Mouse (Mus musculus): ENCODE results near the gene Cnih3. TPM values are rescaled to one million over a fixed set of nuclear protein-coding genes. Genes with fewer than 3 reads are reported as not detected.

The Cnih3 gene
- polyA plus RNA-seq, 1 experiment from 2014 or later, result 0.15 TPM

DNA sequence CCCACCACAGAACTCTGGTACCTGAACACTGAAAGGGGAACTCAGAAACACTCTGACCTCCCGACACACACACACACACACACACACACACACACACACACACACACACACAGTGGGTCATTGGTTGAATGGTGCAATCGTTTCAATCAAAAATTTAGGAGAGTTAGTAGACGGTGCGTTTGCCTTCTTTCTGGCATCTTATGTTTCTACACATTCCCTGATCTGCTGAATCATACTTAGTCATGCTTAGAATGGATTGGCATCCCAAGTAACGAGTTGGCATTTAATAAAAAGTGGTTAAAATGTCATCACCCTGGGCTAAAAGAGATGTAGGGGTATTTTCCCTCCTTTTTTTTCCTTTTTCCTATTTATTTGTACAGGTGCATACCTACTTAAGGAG is 3.3 kb downstream of the Cnih3 start:
- 74% methylated on average over 5 of the region's 5 CpGs for WGBS
- no peak overlapping the region for H3K27ac ChIP-seq

DNA sequence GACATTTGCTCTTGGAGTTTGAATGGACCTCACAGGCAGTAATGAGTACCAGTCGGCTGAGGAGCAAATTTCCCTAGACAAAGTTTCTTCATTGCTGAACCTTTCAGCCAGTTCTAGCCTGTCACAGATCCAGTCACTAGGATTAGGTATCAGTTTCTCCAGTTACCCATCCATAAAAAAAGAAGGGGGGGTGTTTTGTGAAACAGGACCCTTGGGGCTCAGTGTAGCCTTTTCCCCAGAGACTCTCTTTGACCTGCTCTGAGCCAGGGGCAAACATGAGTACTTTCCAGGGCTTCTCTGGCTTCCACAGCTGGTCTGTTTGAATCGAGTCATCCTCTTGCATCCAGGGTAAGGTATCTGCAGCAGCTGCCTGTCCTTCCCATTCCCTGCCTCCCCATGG is 5.4 kb downstream of the Cnih3 start:
- 33% methylated on average over 2 of the region's 2 CpGs for WGBS
- Histone ChIP-seq H3K4me2 (no peak overlapping the region), H3K36me3 (no peaks in the 10 kb centered on the region), H3K27me3 (peaks cover 32% of the 10 kb centered on the region), H3K9ac (no peak overlapping the region), H3K4me3 (no peak overlapping the region), H3K9me3 (no peaks in the 10 kb centered on the region), H3K27ac (no peak overlapping the region), H3K4me1 (peaks cover 9% of the 10 kb centered on the region)
- no peak for ATAC-seq (ENCODE audit: insufficient number of reproducible peaks, low FRiP score, low TSS enrichment, low read depth)

More for the DNA sequence above, 3.3 kb downstream of the Cnih3 start:
- H3K4me2 ChIP-seq, result no peak overlapping the region
- no peaks in the 10 kb centered on the region for H3K9me3 ChIP-seq
- peaks cover 54% of the 10 kb centered on the region for H3K27me3 ChIP-seq
- H3K4me1 ChIP-seq, result peaks cover 20% of the 10 kb centered on the region
- H3K4me3 ChIP-seq, result no peak overlapping the region
- H3K36me3 ChIP-seq, result no peaks in the 10 kb centered on the region
- H3K9ac ChIP-seq, result no peak overlapping the region
- no peak for ATAC-seq (ENCODE audit: insufficient number of reproducible peaks, low FRiP score, low TSS enrichment, low read depth)

DNA sequence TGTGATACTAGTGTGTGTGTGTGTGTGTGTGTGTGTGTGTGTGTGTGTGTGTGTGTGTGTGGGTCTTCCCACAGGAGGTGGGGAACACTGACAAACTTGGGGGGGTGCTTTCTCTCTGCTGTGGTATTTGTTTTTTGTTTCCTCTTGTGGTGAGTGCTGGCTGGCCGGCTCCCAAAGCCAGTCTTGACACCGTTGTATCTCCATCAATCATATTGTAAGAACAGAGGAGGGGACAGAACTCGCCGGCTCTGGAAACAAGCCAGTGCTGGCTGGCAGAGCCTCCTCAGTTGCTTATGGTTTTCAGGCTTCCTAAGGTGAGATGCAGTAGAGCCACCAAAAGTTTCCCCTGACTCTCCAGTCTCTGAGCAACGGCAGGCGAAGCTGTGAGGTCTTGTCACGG is 6.1 kb downstream of the Cnih3 start:
- Histone ChIP-seq H3K9me3 (no peaks in the 10 kb centered on the region), H3K36me3 (no peaks in the 10 kb centered on the region), H3K4me3 (no peak overlapping the region), H3K9ac (no peak overlapping the region), H3K27me3 (peaks cover 25% of the 10 kb centered on the region), H3K27ac (no peak overlapping the region), H3K4me1 (peaks cover 2% of the 10 kb centered on the region), H3K4me2 (no peak overlapping the region)
- 51% methylated on average over 7 of the region's 7 CpGs for WGBS
- no peak for ATAC-seq (ENCODE audit: insufficient number of reproducible peaks, low FRiP score, low TSS enrichment, low read depth)

DNA sequence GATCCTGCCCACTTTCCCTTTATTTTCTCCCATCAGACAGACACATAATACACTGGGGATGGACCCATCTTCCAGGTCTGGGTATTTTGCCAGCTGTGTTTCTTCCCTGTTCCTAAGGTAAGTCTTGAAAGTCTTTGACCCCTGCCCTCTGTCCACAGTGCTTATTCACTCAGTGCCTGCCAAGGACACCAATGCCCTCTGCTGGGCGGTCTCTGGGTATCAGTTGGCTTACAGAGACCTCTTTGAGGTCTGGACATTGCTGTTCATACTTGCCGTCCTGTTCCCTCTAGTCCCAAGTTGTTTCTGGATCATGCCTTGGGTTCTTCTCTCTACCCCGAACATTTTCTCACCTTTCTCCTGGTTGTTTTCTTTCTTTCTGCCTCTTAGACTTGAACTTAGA is 8.3 kb downstream of the Cnih3 start:
- Histone ChIP-seq H3K9me3 (no peaks in the 10 kb centered on the region), H3K4me2 (no peak overlapping the region), H3K4me3 (no peak overlapping the region), H3K4me1 (0 out of 2 replicates have a peak, but pooled peaks cover 3% of the 10 kb centered on the region), H3K9ac (no peak overlapping the region), H3K27me3 (peaks cover 8% of the 10 kb centered on the region), H3K27ac (no peak overlapping the region), H3K36me3 (no peaks in the 10 kb centered on the region)
- WGBS, result 85% methylated on average over 3 of the region's 3 CpGs
- no peak for ATAC-seq (ENCODE audit: insufficient number of reproducible peaks, low FRiP score, low TSS enrichment, low read depth)

DNA sequence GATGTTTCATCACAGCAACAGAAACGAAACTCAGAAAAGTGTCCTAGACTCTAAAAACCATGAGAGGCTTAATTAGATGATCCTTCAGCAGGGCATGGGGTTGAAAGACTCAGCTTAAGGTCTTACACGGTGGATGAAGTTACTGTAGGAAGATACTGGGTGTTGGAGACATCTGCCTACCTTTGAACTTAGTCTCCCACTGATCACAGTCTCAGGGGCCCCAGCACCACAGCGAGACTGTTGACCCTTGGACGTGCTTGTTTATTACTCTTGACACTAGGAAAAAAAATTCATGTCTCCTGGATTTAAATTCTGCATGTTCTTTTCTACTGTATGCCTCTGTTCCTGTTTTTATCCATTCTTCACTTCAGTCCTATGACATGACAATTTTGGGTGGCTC is 11.6 kb downstream of the Cnih3 start:
- H3K36me3 ChIP-seq, result no peaks in the 10 kb centered on the region
- no peak overlapping the region for H3K9ac ChIP-seq
- WGBS, result 76% methylated on average over 4 of the region's 4 CpGs
- H3K27ac ChIP-seq, result no peak overlapping the region
- 0 out of 2 replicates have a peak, but pooled peaks cover 5% of the 10 kb centered on the region for H3K4me1 ChIP-seq
- no peak overlapping the region for H3K4me3 ChIP-seq
- H3K27me3 ChIP-seq, result no peaks in the 10 kb centered on the region
- no peaks in the 10 kb centered on the region for H3K9me3 ChIP-seq
- no peak for ATAC-seq (ENCODE audit: insufficient number of reproducible peaks, low FRiP score, low TSS enrichment, low read depth)
- H3K4me2 ChIP-seq, result no peak overlapping the region

DNA sequence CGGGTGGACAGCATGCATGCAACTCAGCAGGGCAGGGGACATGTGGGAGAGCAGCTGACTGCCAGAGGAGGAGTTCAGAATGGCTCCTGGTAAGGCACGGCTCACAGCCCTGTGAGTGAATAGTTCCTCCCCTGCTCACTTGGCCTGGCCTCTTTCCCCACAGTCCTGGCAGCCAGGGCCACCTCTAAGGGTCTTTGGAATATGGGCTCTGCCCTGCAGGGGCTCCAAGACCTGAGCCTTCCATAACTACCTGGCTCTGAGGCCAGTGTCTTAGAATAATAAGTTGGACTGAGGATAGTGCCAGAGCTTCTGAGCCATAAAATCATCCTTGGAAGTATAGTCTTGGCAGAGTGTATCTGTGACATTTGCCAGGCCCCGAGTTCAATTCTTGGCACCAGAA is 12.9 kb downstream of the Cnih3 start:
- Histone ChIP-seq H3K36me3 (no peaks in the 10 kb centered on the region), H3K9me3 (no peaks in the 10 kb centered on the region), H3K9ac (no peak overlapping the region), H3K4me3 (no peak overlapping the region), H3K4me1 (peaks cover 8% of the 10 kb centered on the region; the same call in 1 of the 2 replicates), H3K4me2 (no peak overlapping the region), H3K27ac (no peak overlapping the region), H3K27me3 (no peaks in the 10 kb centered on the region)
- ATAC-seq (ENCODE audit: insufficient number of reproducible peaks, low FRiP score, low TSS enrichment, low read depth), result peak; percentile 52; the same call in 1 of the 2 replicates
- WGBS, result 68% methylated on average over 3 of the region's 3 CpGs

DNA sequence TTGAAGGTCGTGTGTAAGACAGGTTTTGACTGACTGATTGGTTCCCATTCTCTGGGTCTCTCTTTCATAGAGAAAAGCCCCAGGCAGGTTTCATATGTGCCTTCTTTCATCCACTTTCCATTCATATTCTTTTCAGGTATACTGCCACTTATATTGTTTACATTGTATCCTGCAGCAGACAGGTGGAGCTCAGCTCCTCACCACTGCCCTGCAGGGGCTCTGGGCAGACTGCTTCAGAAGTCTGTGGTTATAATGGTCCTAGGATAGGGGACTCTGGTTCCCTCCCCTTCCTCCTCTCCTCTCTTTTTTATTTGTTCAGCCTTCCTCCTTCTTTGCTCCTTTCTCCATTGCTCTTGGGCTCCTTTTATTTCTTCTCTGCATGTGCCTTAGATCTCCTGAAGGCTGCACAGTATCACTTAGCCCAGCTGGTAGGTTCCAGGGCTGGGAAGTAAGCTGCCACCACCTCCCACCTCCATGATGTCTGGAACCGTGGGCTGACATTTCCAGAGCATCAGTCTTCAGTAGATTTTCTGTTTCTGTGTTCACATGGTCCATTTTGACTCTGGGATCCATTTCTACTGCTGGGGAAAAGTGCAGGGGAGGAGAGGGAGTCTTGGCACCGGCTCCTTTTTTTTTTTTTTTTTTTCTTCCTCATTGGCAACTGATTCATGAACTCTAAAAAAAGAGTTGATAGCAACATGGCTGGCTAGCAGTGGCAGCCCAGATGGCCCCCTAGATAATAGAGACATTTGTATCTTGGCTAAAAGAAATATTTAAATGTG is 16.6 kb downstream of the Cnih3 start:
- H3K27me3 ChIP-seq, result no peaks in the 10 kb centered on the region
- no peak overlapping the region for H3K27ac ChIP-seq
- no peaks in the 10 kb centered on the region for H3K9me3 ChIP-seq
- no peak overlapping the region for H3K4me2 ChIP-seq
- 40% methylated on average over 3 of the region's 3 CpGs for WGBS
- no peaks in the 10 kb centered on the region for H3K36me3 ChIP-seq
- ATAC-seq (ENCODE audit: insufficient number of reproducible peaks, low FRiP score, low TSS enrichment, low read depth), result no peak
- H3K4me1 ChIP-seq, result peaks cover 11% of the 10 kb centered on the region; the same call in 1 of the 2 replicates
- no peak overlapping the region for H3K4me3 ChIP-seq
- no peak overlapping the region for H3K9ac ChIP-seq

DNA sequence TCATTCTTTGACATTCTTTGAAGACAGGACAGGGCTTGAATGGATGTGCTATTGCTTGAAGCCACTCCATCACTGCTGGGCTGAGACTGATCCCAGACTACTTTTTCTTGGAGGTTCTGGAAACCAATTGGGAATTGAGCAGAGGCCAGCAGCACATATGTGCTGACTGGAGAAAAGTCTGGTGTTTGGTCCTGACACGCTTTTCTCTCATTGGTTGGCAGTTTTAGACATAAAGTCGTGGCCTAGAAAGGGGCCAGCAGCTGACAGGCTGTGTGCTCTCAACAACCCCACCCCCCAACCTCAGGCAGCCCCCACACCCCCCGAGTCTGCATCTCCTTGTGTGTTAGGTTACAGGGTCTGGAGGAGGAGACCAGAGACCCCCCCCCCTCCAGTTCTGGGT is 17.9 kb downstream of the Cnih3 start:
- peaks cover 8% of the 10 kb centered on the region; the same call in 1 of the 2 replicates for H3K4me1 ChIP-seq
- no peaks in the 10 kb centered on the region for H3K36me3 ChIP-seq
- 0 out of 2 replicates have a peak, but pooled peaks have one; percentile 52 for ATAC-seq (ENCODE audit: insufficient number of reproducible peaks, low FRiP score, low TSS enrichment, low read depth)

DNA sequence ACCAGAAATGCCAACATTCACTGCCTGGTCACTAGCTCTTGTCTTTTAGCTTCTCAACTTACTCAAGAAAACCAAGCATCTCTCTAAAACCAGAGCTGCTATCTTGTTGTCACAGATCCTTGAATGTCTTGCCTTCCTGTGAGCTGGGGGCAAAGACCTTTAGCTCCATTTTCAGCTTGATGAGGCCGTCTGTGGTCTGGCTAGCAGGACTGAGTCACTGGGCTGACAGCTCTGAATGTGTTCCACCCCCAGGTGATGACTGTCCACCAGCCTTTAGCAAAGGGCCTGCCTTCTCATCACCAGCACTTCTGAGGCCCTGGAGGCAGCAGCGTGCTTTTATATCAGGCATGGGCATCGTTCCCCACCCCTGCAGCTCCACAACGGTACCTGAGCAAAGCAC is 18.8 kb downstream of the Cnih3 start:
- no peak overlapping the region for H3K4me3 ChIP-seq
- peaks cover 8% of the 10 kb centered on the region; the same call in 1 of the 2 replicates for H3K4me1 ChIP-seq
- H3K9me3 ChIP-seq, result no peaks in the 10 kb centered on the region
- H3K27me3 ChIP-seq, result 0 out of 2 replicates have a peak, but pooled peaks cover 4% of the 10 kb centered on the region
- no peak for ATAC-seq (ENCODE audit: insufficient number of reproducible peaks, low FRiP score, low TSS enrichment, low read depth)
- H3K9ac ChIP-seq, result no peak overlapping the region
- no peaks in the 10 kb centered on the region for H3K36me3 ChIP-seq
- H3K27ac ChIP-seq, result no peak overlapping the region
- no peak overlapping the region for H3K4me2 ChIP-seq
- WGBS, result 70% methylated on average over 4 of the region's 4 CpGs

More for the DNA sequence above, 17.9 kb downstream of the Cnih3 start:
- no peak overlapping the region for H3K27ac ChIP-seq
- 29% methylated on average over 3 of the region's 3 CpGs for WGBS
- H3K9ac ChIP-seq, result no peak overlapping the region
- no peaks in the 10 kb centered on the region for H3K9me3 ChIP-seq
- H3K27me3 ChIP-seq, result no peaks in the 10 kb centered on the region
- no peak overlapping the region for H3K4me3 ChIP-seq
- H3K4me2 ChIP-seq, result no peak overlapping the region

DNA sequence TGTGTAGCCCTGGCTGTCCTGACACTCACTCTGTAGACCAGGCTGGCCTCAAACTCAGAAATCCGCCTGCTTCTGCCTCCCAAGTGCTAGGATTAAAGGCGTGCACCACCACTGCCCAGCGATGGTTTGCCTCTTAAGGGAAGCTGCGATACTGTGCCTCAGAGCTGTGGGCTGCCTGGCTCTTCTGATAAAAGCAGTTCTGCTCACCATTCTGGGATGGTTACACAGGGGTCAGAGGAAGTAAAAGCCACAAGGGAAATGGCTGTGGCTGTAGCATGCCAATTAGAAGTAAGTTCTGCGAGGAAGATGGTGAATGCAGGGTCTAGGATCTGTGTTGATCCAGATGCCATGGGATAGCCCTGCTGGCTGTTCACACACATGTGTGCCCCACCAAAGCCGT is 19.9 kb downstream of the Cnih3 start:
- WGBS, result 61% methylated on average over 6 of the region's 6 CpGs
- no peak overlapping the region for H3K4me2 ChIP-seq
- H3K9ac ChIP-seq, result no peak overlapping the region
- no peak overlapping the region for H3K4me3 ChIP-seq
- no peaks in the 10 kb centered on the region for H3K9me3 ChIP-seq
- H3K36me3 ChIP-seq, result no peaks in the 10 kb centered on the region
- peaks cover 11% of the 10 kb centered on the region; the same call in 1 of the 2 replicates for H3K4me1 ChIP-seq
- no peak overlapping the region for H3K27ac ChIP-seq
- peaks cover 7% of the 10 kb centered on the region; the same call in 1 of the 2 replicates for H3K27me3 ChIP-seq
- no peak for ATAC-seq (ENCODE audit: insufficient number of reproducible peaks, low FRiP score, low TSS enrichment, low read depth)

DNA sequence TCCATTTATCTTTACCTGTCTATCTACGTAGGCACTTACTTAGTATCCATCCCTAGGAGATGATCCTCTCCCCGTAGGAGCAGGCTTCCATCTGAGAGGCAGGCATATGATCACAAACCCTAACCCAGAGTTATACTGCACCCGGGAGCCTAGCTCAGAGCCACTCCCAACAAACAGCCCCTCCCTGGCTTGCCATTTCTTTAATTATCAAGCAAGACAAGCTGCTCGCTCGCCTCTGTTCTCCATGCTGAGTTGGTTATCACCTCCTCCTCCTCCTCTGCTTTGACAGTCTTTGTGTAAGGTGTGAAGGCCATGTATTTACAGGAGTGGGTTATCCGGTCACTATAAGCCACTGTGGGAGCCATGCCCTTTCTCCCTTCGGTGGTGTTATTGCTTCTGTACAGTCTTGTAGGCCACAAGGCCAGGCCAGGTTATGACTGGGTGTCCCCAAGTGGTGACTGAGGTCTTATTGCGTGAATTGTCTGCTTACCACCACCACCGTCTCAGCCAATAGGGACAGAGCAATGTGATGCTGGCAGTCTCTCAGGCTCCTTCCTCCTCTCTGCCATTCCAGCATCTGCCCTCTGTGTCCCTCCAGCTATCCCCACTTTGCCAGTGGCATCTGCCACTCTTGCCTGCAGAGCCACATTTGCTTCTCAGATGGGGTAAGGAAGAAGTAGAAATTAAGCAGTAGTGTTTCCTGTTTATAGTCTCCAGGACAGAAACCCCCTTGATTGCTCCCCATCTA is 22.4 kb downstream of the Cnih3 start:
- no peak overlapping the region for H3K4me2 ChIP-seq
- no peaks in the 10 kb centered on the region for H3K36me3 ChIP-seq
- H3K27me3 ChIP-seq, result peaks cover 13% of the 10 kb centered on the region; the same call in 1 of the 2 replicates
- H3K9ac ChIP-seq, result no peak overlapping the region
- ATAC-seq (ENCODE audit: insufficient number of reproducible peaks, low FRiP score, low TSS enrichment, low read depth), result no peak
- no peaks in the 10 kb centered on the region for H3K9me3 ChIP-seq
- WGBS, result 71% methylated on average over 9 of the region's 9 CpGs
- H3K4me1 ChIP-seq, result peaks cover 10% of the 10 kb centered on the region; the same call in 1 of the 2 replicates
- H3K4me3 ChIP-seq, result no peak overlapping the region
- H3K27ac ChIP-seq, result no peak overlapping the region

DNA sequence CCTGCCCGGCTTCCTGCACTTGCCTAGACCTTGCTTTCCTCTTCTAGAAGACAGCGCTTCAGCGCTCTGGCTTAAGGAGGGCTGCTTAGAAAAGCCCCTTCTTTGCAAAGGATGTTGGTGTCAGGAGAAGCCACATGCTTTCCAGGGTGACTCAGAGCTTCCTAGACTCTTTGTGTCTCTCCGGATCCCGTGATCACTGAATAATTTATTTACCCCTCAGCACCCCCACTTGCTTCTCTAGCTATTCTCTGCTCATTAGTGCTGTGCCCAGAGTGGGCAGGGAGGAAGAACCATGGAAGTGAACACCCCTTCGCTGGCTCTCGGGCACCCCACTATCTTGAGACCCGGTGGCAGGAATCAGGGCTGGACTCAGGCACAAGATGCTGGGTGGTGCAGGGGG is 24.0 kb downstream of the Cnih3 start:
- no peak overlapping the region for H3K27ac ChIP-seq
- H3K4me1 ChIP-seq, result peaks cover 5% of the 10 kb centered on the region; the same call in 1 of the 2 replicates
- no peak overlapping the region for H3K4me2 ChIP-seq
- ATAC-seq (ENCODE audit: insufficient number of reproducible peaks, low FRiP score, low TSS enrichment, low read depth), result no peak
- WGBS, result 79% methylated on average over 8 of the region's 8 CpGs
- peaks cover 13% of the 10 kb centered on the region; the same call in 1 of the 2 replicates for H3K27me3 ChIP-seq
- no peak overlapping the region for H3K9ac ChIP-seq
- H3K36me3 ChIP-seq, result no peaks in the 10 kb centered on the region
- no peak overlapping the region for H3K4me3 ChIP-seq
- no peaks in the 10 kb centered on the region for H3K9me3 ChIP-seq
